Mouse (Mus musculus): ENCODE measurements around the gene Itsn1. TPM values are rescaled to one million over a fixed set of nuclear protein-coding genes. Genes with fewer than 3 reads are reported as not detected.

Gene Itsn1
- polyA plus RNA-seq, 1 experiment from 2014 or later: 61.2 TPM

- no peak for DNase-seq (ENCODE audit: low spot score)
Observed at GRCm38 (mm10) chr16:91786425-91786824, 57.3 kb downstream of the Itsn1 start.

DNA sequence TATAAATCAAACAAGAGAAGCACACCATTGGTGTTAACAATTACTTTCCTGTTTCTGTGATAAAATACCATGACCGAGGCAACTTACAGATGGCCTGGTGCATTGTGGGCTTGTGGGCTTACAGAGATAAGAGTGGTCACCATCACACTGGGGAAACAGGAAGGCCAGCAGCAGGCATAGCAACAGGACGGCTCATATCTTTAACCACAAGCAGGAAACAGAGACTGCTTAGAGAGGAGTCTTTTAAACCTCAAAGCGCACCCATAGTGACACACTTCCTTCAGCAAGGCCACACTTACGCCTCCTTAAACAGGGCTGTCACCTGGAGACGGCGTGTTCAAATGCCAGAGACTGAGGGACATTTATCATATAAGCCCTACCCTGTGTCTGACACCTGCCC, 60.6 kb downstream of the Itsn1 start:
- Histone ChIP-seq H3K4me2 (ENCODE audit: low read depth) (no peak overlapping the region), H3K9me3 (ENCODE audit: control insufficient read depth, low read length) (no peaks in the 10 kb centered on the region), H3K9ac (ENCODE audit: low read length) (no peak overlapping the region), H3K27me3 (ENCODE audit: control insufficient read depth, insufficient read depth, low read length) (no peaks in the 10 kb centered on the region), H3K4me3 (ENCODE audit: low read depth, low read length) (no peak overlapping the region), H3K27ac (ENCODE audit: low read depth, low read length) (no peak overlapping the region), H3K4me1 (ENCODE audit: control insufficient read depth, insufficient read depth, low read length) (no peaks in the 10 kb centered on the region), H3K36me3 (ENCODE audit: control insufficient read depth, insufficient read depth, low read length) (peaks cover 3% of the 10 kb centered on the region; the same call in 1 of the 2 replicates)
- DNase-seq (ENCODE audit: low spot score) (no peak), ATAC-seq (ENCODE audit: insufficient read depth, low FRiP score, low TSS enrichment) (no peak)
- WGBS: 81% methylated on average over 6 of the region's 6 CpGs

More at GRCm38 (mm10) chr16:91786425-91786824, 57.3 kb downstream of the Itsn1 start:
- no peaks in the 10 kb centered on the region; the same call in none of the 2 replicates for H3K36me3 ChIP-seq (ENCODE audit: control insufficient read depth, insufficient read depth, low read length)
- 91% methylated on average over 10 of the region's 10 CpGs for WGBS
- H3K4me1 ChIP-seq (ENCODE audit: control insufficient read depth, insufficient read depth, low read length): no peaks in the 10 kb centered on the region
- H3K27ac ChIP-seq (ENCODE audit: low read depth, low read length): no peak overlapping the region
- ATAC-seq (ENCODE audit: insufficient read depth, low FRiP score, low TSS enrichment): no peak
- H3K4me3 ChIP-seq (ENCODE audit: low read depth, low read length): no peak overlapping the region
- H3K9ac ChIP-seq (ENCODE audit: low read length): no peak overlapping the region
- H3K27me3 ChIP-seq (ENCODE audit: control insufficient read depth, insufficient read depth, low read length): no peaks in the 10 kb centered on the region
- no peak overlapping the region for H3K4me2 ChIP-seq (ENCODE audit: low read depth)
- no peaks in the 10 kb centered on the region for H3K9me3 ChIP-seq (ENCODE audit: control insufficient read depth, low read length)

GRCm38 (mm10) chr16:91792477-91793196, 63.6 kb downstream of the Itsn1 start:
- no peak for DNase-seq (ENCODE audit: low spot score)
- no peak overlapping the region for H3K27ac ChIP-seq (ENCODE audit: low read depth, low read length)
- H3K27me3 ChIP-seq (ENCODE audit: control insufficient read depth, insufficient read depth, low read length): no peaks in the 10 kb centered on the region
- H3K36me3 ChIP-seq (ENCODE audit: control insufficient read depth, insufficient read depth, low read length): peaks cover 5% of the 10 kb centered on the region; the same call in 1 of the 2 replicates
- ATAC-seq (ENCODE audit: insufficient read depth, low FRiP score, low TSS enrichment): no peak
- 75% methylated on average over 8 of the region's 8 CpGs for WGBS
- no peaks in the 10 kb centered on the region for H3K4me1 ChIP-seq (ENCODE audit: control insufficient read depth, insufficient read depth, low read length)
- H3K9ac ChIP-seq (ENCODE audit: low read length): no peak overlapping the region
- no peak overlapping the region for H3K4me3 ChIP-seq (ENCODE audit: low read depth, low read length)
- no peak overlapping the region for H3K4me2 ChIP-seq (ENCODE audit: low read depth)
- no peaks in the 10 kb centered on the region for H3K9me3 ChIP-seq (ENCODE audit: control insufficient read depth, low read length)

GRCm38 (mm10) chr16:91793507-91794278, 64.6 kb downstream of the Itsn1 start:
- no peak overlapping the region for H3K4me2 ChIP-seq (ENCODE audit: low read depth)
- H3K9ac ChIP-seq (ENCODE audit: low read length): no peak overlapping the region
- no peak overlapping the region for H3K27ac ChIP-seq (ENCODE audit: low read depth, low read length)
- no peaks in the 10 kb centered on the region for H3K4me1 ChIP-seq (ENCODE audit: control insufficient read depth, insufficient read depth, low read length)
- ATAC-seq (ENCODE audit: insufficient read depth, low FRiP score, low TSS enrichment): no peak
- DNase-seq (ENCODE audit: low spot score): no peak
- WGBS: 97% methylated on average over 13 of the region's 13 CpGs
- H3K4me3 ChIP-seq (ENCODE audit: low read depth, low read length): no peak overlapping the region
- H3K36me3 ChIP-seq (ENCODE audit: control insufficient read depth, insufficient read depth, low read length): peaks cover 5% of the 10 kb centered on the region; the same call in 1 of the 2 replicates
- no peaks in the 10 kb centered on the region for H3K27me3 ChIP-seq (ENCODE audit: control insufficient read depth, insufficient read depth, low read length)
- H3K9me3 ChIP-seq (ENCODE audit: control insufficient read depth, low read length): no peaks in the 10 kb centered on the region

GRCm38 (mm10) chr16:91794306-91794705, 65.2 kb downstream of the Itsn1 start:
- DNase-seq (ENCODE audit: low spot score) (no peak), ATAC-seq (ENCODE audit: insufficient read depth, low FRiP score, low TSS enrichment) (no peak)
- peaks cover 5% of the 10 kb centered on the region; the same call in 1 of the 2 replicates for H3K36me3 ChIP-seq (ENCODE audit: control insufficient read depth, insufficient read depth, low read length)
- no peak overlapping the region for H3K9ac ChIP-seq (ENCODE audit: low read length)
- no peaks in the 10 kb centered on the region for H3K27me3 ChIP-seq (ENCODE audit: control insufficient read depth, insufficient read depth, low read length)
- no peak overlapping the region for H3K4me3 ChIP-seq (ENCODE audit: low read depth, low read length)
- no peak overlapping the region for H3K27ac ChIP-seq (ENCODE audit: low read depth, low read length)
- H3K4me2 ChIP-seq (ENCODE audit: low read depth): no peak overlapping the region
- no peaks in the 10 kb centered on the region for H3K4me1 ChIP-seq (ENCODE audit: control insufficient read depth, insufficient read depth, low read length)
- H3K9me3 ChIP-seq (ENCODE audit: control insufficient read depth, low read length): no peaks in the 10 kb centered on the region
- 94% methylated on average over 7 of the region's 7 CpGs for WGBS

GRCm38 (mm10) chr16:91795044-91795443, 66.0 kb downstream of the Itsn1 start:
- Histone ChIP-seq H3K4me3 (ENCODE audit: low read depth, low read length) (no peak overlapping the region), H3K9ac (ENCODE audit: low read length) (no peak overlapping the region), H3K9me3 (ENCODE audit: control insufficient read depth, low read length) (no peaks in the 10 kb centered on the region), H3K4me1 (ENCODE audit: control insufficient read depth, insufficient read depth, low read length) (no peaks in the 10 kb centered on the region), H3K27ac (ENCODE audit: low read depth, low read length) (no peak overlapping the region), H3K27me3 (ENCODE audit: control insufficient read depth, insufficient read depth, low read length) (no peaks in the 10 kb centered on the region), H3K4me2 (ENCODE audit: low read depth) (no peak overlapping the region), H3K36me3 (ENCODE audit: control insufficient read depth, insufficient read depth, low read length) (peaks cover 5% of the 10 kb centered on the region; the same call in 1 of the 2 replicates)
- WGBS: 96% methylated on average over 2 of the region's 2 CpGs
- DNase-seq (ENCODE audit: low spot score) (no peak), ATAC-seq (ENCODE audit: insufficient read depth, low FRiP score, low TSS enrichment) (no peak)

DNA sequence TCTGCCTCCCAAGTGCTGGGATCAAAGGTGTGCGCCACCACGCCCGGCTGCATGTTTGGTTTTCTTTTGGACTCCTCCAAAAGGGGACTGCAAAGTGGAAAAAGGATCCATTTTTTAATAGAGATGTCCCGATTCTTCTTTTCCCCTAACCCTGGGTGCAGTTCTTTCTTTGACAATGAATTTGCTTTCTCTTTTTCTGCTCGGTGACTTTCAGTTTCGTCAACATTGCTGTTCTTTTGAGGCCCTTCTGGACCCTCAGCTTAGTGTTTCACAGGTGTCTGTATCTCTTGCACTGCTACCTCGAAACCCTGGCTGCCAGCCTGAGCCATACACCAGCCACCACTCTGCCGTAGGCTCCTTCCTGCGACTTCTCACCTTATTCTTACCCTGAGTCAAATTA, 66.5 kb downstream of the Itsn1 start:
- H3K36me3 ChIP-seq (ENCODE audit: control insufficient read depth, insufficient read depth, low read length): peaks cover 5% of the 10 kb centered on the region; the same call in 1 of the 2 replicates
- no peak overlapping the region for H3K27ac ChIP-seq (ENCODE audit: low read depth, low read length)
- no peak for ATAC-seq (ENCODE audit: insufficient read depth, low FRiP score, low TSS enrichment)
- no peak overlapping the region for H3K9ac ChIP-seq (ENCODE audit: low read length)
- H3K4me1 ChIP-seq (ENCODE audit: control insufficient read depth, insufficient read depth, low read length): no peaks in the 10 kb centered on the region
- no peaks in the 10 kb centered on the region for H3K27me3 ChIP-seq (ENCODE audit: control insufficient read depth, insufficient read depth, low read length)
- H3K9me3 ChIP-seq (ENCODE audit: control insufficient read depth, low read length): no peaks in the 10 kb centered on the region
- DNase-seq (ENCODE audit: low spot score): no peak
- no peak overlapping the region for H3K4me2 ChIP-seq (ENCODE audit: low read depth)
- H3K4me3 ChIP-seq (ENCODE audit: low read depth, low read length): no peak overlapping the region
- 96% methylated on average over 9 of the region's 9 CpGs for whole genome bisulfite sequencing

DNA sequence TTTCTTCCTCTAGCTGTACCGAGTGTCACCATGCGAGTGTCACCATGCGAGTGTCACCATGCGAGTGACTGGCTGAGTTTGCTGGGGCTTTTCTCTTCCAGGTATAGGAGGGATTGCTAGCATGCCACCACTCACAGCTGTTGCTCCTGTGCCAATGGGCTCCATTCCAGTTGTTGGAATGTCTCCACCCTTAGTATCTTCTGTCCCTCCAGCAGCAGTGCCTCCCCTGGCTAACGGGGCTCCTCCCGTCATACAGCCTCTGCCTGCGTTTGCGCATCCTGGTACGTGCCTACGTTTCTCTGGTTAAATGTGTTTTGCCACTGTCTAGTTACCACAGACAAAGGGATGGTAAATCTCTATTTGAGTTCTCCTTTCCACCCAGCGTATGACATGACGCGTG, 72.3 kb downstream of the Itsn1 start:
- 94% methylated on average over 13 of the region's 13 CpGs for WGBS
- Histone ChIP-seq H3K4me3 (ENCODE audit: low read depth, low read length) (no peak overlapping the region), H3K4me1 (ENCODE audit: control insufficient read depth, insufficient read depth, low read length) (no peaks in the 10 kb centered on the region), H3K9me3 (ENCODE audit: control insufficient read depth, low read length) (no peaks in the 10 kb centered on the region), H3K27me3 (ENCODE audit: control insufficient read depth, insufficient read depth, low read length) (no peaks in the 10 kb centered on the region), H3K4me2 (ENCODE audit: low read depth) (no peak overlapping the region), H3K27ac (ENCODE audit: low read depth, low read length) (no peak overlapping the region), H3K36me3 (ENCODE audit: control insufficient read depth, insufficient read depth, low read length) (peaks cover 2% of the 10 kb centered on the region; the same call in 1 of the 2 replicates), H3K9ac (ENCODE audit: low read length) (no peak overlapping the region)
- no peak for ATAC-seq (ENCODE audit: insufficient read depth, low FRiP score, low TSS enrichment)
- no peak for DNase-seq (ENCODE audit: low spot score)

Data from neural tube, embryonic 11.5 days (tissue).